Mouse (Mus musculus) olfactory bulb, adult 2 months (tissue): Measurements from ENCODE around the gene Bst2.

Experiments
- CTCF ChIP-seq: fragments of 200-500 bp; IDR thresholded peaks from 2 replicates; pipeline ENCODE4 v1.5.1; 2012; ENCODE audit warnings: low read depth, mild to moderate bottlenecking, low read length, moderate library complexity; ENCODE audit not compliant: insufficient read depth
- POLR2A ChIP-seq: fragments of 200-500 bp; IDR thresholded peaks from 2 replicates; pipeline ENCODE4 v1.6.1; 2012; ENCODE audit warnings: mild to moderate bottlenecking, low read depth, low read length, moderate library complexity; ENCODE audit not compliant: insufficient read depth

GRCm38 (mm10) chr8:71528362-71529073 is 8.7 kb downstream of the Bst2 start:
- TF ChIP-seq POLR2A (no peak), CTCF (no peak)
